Mouse (Mus musculus) lung, postnatal 0 days (tissue): ENCODE data around the gene Galnt16. TPM values are rescaled to one million over a fixed set of nuclear protein-coding genes. Genes with fewer than 3 reads are reported as not detected.

Experiments used
- ATAC-seq: fragments of 200-750 bp; cut with Nextera tagmentation; 2 replicates; pipeline ENCODE4 v1.8.0; 2017; ENCODE audit warnings: moderate library complexity
- DNase-seq: peaks from one replicate; pipeline ENCODE4 v3.0.0-alpha.2; 2016; ENCODE audit warnings: low spot score
- H3K27ac ChIP-seq: fragments of 300-500 bp; sonication (generic); 2 replicates; pipeline ENCODE4 v1.5.1; 2014; ENCODE audit warnings: antibody characterized with exemption, mild to moderate bottlenecking, low read length, mixed read lengths
- H3K27me3 ChIP-seq: fragments of 300-500 bp; sonication (generic); replicated peaks from 2 replicates; pipeline ENCODE4 v1.6.1; 2014; ENCODE audit warnings: low read length, mixed read lengths; ENCODE audit not compliant: insufficient read depth
- H3K36me3 ChIP-seq: fragments of 300-500 bp; sonication (generic); 2 replicates; pipeline ENCODE4 v1.6.1; 2014; ENCODE audit warnings: low read length, mixed read lengths; ENCODE audit not compliant: insufficient read depth
- H3K4me1 ChIP-seq: fragments of 300-500 bp; sonication (generic); 2 replicates; pipeline ENCODE4 v1.6.1; 2014; ENCODE audit warnings: antibody characterized with exemption, low read depth, low read length, mixed read lengths; ENCODE audit not compliant: insufficient read depth
- H3K4me2 ChIP-seq: fragments of 300-500 bp; sonication (generic); replicated peaks from 2 replicates; pipeline ENCODE4 v1.6.1; 2014; ENCODE audit warnings: low read depth, mild to moderate bottlenecking, low read length, moderate library complexity, mixed read lengths
- H3K4me3 ChIP-seq: fragments of 300-500 bp; sonication (generic); 2 replicates; pipeline ENCODE4 v1.5.1; 2014; ENCODE audit warnings: low read depth, low read length
- H3K9ac ChIP-seq: fragments of 300-500 bp; sonication (generic); replicated peaks from 2 replicates; pipeline ENCODE4 v1.6.1; 2014; ENCODE audit warnings: low read depth, mild to moderate bottlenecking
- H3K9me3 ChIP-seq: fragments of 300-500 bp; sonication (generic); 2 replicates; pipeline ENCODE4 v1.6.1; 2016; ENCODE audit warnings: low read length, mixed read lengths
- CTCF ChIP-seq: IDR thresholded peaks from 2 replicates; pipeline ENCODE4 v1.5.1; 2016; ENCODE audit warnings: antibody characterized with exemption, mild to moderate bottlenecking
- EP300 ChIP-seq: IDR thresholded peaks from 2 replicates; pipeline ENCODE4 v1.6.1; 2016; ENCODE audit warnings: antibody characterized with exemption, mild to moderate bottlenecking, control low read depth
- WGBS: fragments of 180-500 bp; shearing (Covaris S2); extraction: QIAGEN DNeasy Blood & Tissue Kit; methylation state at CpG from one replicate; pipeline ENCODE4 v1.1.7; 2014; 5-methylcytosine and 5-hydroxymethylcytosine counted together
- polyA plus RNA-seq: library from polyadenylated mRNA; unstranded; fragments of >200 nt; fragmentation: Nextera tagmentation; extraction: Ambion mirVana; gene quantifications from 2 replicates; pipeline ENCODE4 v1.2.1, GENCODE M21; 2015

Gene Galnt16
- polyA plus RNA-seq, 1 experiment from 2014 or later = 5.6 TPM

DNA sequence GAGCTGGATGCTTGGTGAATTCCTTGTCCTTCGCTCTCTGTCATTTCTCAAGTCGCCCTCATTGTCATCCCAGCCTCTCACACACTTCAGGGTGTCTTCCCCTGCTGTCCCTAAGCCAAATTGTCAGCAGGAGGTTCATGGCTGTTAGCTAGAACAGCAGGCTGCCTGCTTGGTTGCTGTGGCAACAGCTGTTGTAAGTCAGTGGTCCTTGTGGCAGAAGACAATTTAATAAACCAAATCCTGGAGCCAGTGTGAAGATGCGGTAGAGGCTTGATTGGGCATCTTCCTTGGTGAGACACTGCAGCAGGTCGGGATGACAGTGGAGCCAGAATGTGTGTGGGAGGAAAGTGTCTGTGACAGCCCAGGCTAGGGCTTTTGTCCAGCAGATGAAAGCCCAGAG, 27.2 kb downstream of the Galnt16 start:
- TF ChIP-seq EP300 (no peak), CTCF (no peak)
- ATAC-seq (no peak), DNase-seq (no peak)
- H3K4me3 ChIP-seq = no peak overlapping the region
- H3K4me1 ChIP-seq = no peaks in the 10 kb centered on the region
- H3K27me3 ChIP-seq = no peaks in the 10 kb centered on the region
- no peaks in the 10 kb centered on the region for H3K36me3 ChIP-seq
- no peak overlapping the region for H3K9ac ChIP-seq
- no peak overlapping the region for H3K27ac ChIP-seq
- no peak overlapping the region for H3K4me2 ChIP-seq
- WGBS = 28% methylated on average over 4 of the region's 4 CpGs
- H3K9me3 ChIP-seq = no peaks in the 10 kb centered on the region

- Histone ChIP-seq H3K36me3 (no peaks in the 10 kb centered on the region), H3K27ac (no peak overlapping the region), H3K4me1 (no peaks in the 10 kb centered on the region), H3K4me3 (no peak overlapping the region), H3K27me3 (no peaks in the 10 kb centered on the region), H3K9ac (no peak overlapping the region), H3K4me2 (no peak overlapping the region), H3K9me3 (no peaks in the 10 kb centered on the region)
- ATAC-seq (peak; percentile 37; the same call in 1 of the 2 replicates), DNase-seq (peak; percentile 38)
- no peak for TF ChIP-seq EP300
- no peak for TF ChIP-seq CTCF
- 60% methylated on average over 11 of the region's 11 CpGs for WGBS
Measured at GRCm38 (mm10) chr12:80549646-80550045, 31.6 kb downstream of the Galnt16 start.

DNA sequence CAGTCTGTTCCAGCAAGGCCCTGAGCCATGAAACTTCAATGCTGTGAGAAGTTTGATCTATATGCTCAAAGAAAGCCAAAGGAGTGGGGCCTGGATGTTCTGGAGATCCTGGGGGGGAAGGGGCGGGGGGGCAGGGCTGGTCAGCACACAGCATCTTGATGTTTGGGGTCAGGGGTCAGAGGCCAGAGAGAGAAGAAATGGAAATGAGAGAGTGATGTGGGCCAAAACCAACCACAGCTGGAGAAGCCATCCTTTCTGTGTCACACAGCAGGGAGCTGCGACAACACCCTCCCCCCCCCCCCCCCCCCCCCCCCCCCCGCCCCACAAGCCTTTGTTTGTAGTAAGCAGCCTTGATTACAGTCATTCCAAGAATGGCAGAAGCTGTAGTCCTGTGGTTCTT, 35.1 kb downstream of the Galnt16 start:
- ATAC-seq (peak; percentile 43; the same call in 1 of the 2 replicates), DNase-seq (no peak)
- no peak overlapping the region for H3K9ac ChIP-seq
- H3K27me3 ChIP-seq = no peaks in the 10 kb centered on the region
- H3K9me3 ChIP-seq = no peaks in the 10 kb centered on the region
- no peaks in the 10 kb centered on the region for H3K4me1 ChIP-seq
- no peaks in the 10 kb centered on the region for H3K36me3 ChIP-seq
- no peak for TF ChIP-seq EP300
- TF ChIP-seq CTCF = no peak
- 6% methylated on average over 2 of the region's 3 CpGs for WGBS
- H3K4me2 ChIP-seq = no peak overlapping the region
- H3K4me3 ChIP-seq = no peak overlapping the region
- H3K27ac ChIP-seq = no peak overlapping the region

DNA sequence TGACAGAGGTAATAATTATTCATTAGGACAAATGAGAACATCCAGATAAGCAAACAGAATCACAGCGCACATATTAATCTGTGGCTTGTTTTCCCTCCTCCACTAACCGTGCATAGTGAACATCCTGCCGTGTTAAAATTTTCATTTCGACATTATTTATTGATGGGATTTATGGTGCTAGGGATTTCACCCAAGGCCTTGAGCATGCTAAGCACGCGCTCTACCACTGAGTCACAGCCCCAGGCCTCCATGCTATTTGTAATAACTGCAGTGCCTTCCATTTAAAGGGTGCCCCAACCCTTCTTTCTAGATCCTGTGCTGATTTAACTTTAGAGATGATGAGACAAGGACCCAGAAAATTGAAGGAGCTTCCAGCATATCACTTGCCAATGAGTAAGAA, 36.2 kb downstream of the Galnt16 start:
- H3K27ac ChIP-seq = no peak overlapping the region
- H3K4me2 ChIP-seq = no peak overlapping the region
- no peak overlapping the region for H3K4me3 ChIP-seq
- TF ChIP-seq CTCF (no peak), EP300 (no peak)
- H3K36me3 ChIP-seq = no peaks in the 10 kb centered on the region
- 90% methylated on average over 6 of the region's 6 CpGs for WGBS
- H3K27me3 ChIP-seq = no peaks in the 10 kb centered on the region
- no peaks in the 10 kb centered on the region for H3K9me3 ChIP-seq
- ATAC-seq (no peak), DNase-seq (no peak)
- H3K4me1 ChIP-seq = no peaks in the 10 kb centered on the region
- no peak overlapping the region for H3K9ac ChIP-seq

- DNase-seq (no peak), ATAC-seq (no peak)
- Histone ChIP-seq H3K36me3 (no peaks in the 10 kb centered on the region), H3K9ac (no peak overlapping the region), H3K27me3 (no peaks in the 10 kb centered on the region), H3K4me1 (peaks cover under 1% of the 10 kb centered on the region; the same call in 1 of the 2 replicates), H3K4me2 (no peak overlapping the region), H3K9me3 (no peaks in the 10 kb centered on the region), H3K4me3 (no peak overlapping the region), H3K27ac (no peak overlapping the region)
- 12% methylated on average over 2 of the region's 2 CpGs for WGBS
- TF ChIP-seq CTCF (no peak), EP300 (no peak)
Measured at GRCm38 (mm10) chr12:80561904-80562303, 43.8 kb downstream of the Galnt16 start.

- DNase-seq (peak; percentile 14), ATAC-seq (0 out of 2 replicates have a peak, but pooled peaks have one; percentile 32)
- Histone ChIP-seq H3K4me1 (peaks cover 5% of the 10 kb centered on the region; the same call in 1 of the 2 replicates), H3K4me2 (no peak overlapping the region), H3K27me3 (no peaks in the 10 kb centered on the region), H3K27ac (no peak overlapping the region), H3K9ac (no peak overlapping the region), H3K9me3 (no peaks in the 10 kb centered on the region), H3K36me3 (no peaks in the 10 kb centered on the region), H3K4me3 (no peak overlapping the region)
- TF ChIP-seq EP300 (no peak), CTCF (no peak)
- WGBS = 32% methylated on average over 5 of the region's 5 CpGs
Measured at GRCm38 (mm10) chr12:80562793-80563192, 44.7 kb downstream of the Galnt16 start.

DNA sequence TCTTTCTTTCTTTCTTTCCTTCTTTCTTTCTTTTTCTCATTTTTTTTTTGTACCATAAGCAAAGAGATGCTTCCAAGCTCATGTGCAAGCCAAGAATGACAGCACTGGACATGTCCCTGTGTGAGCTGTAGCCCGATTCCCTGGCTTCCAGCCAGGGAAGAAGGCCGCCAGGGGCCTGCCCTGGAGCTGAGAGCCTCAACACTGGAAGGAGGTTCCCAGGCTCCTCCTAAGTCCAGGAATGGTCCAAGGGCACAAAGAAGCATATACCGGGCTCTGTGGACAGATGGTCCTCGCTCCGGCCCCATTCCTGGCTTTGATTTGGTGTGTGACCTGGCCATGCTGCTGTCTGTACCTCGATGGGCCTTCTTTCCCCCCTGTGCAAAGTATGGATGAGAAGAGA, 46.9 kb downstream of the Galnt16 start:
- Histone ChIP-seq H3K4me3 (no peak overlapping the region), H3K36me3 (no peaks in the 10 kb centered on the region), H3K4me1 (peaks cover 5% of the 10 kb centered on the region; the same call in 1 of the 2 replicates), H3K9me3 (no peaks in the 10 kb centered on the region), H3K27ac (no peak overlapping the region), H3K4me2 (no peak overlapping the region), H3K9ac (no peak overlapping the region), H3K27me3 (no peaks in the 10 kb centered on the region)
- peak; percentile 14 for DNase-seq
- 65% methylated on average over 6 of the region's 6 CpGs for WGBS
- TF ChIP-seq EP300 = no peak
- TF ChIP-seq CTCF = no peak; the same call in 1 of the 2 replicates
- peak; percentile 51; the same call in 1 of the 2 replicates for ATAC-seq
